In genomic region chr19:16133721-16134570, GRCm38 (mm10) we compare ENCODE assay signal across 7 mouse cellular contexts. TPM values are rescaled to one million over a fixed set of nuclear protein-coding genes. Genes with fewer than 3 reads are reported as not detected.
DNase-seq lines count a peak whose midpoint lies in the region; ATAC-seq and TF ChIP-seq lines count a peak whose summit lies in the region.

No protein-coding gene starts in this region.

- TF ChIP-seq POLR2A in thymus, adult 2 months (IDR thresholded peaks at IDR 0.05; ENCODE audit: control insufficient read depth, extremely low read depth, insufficient read depth, low read length, poor library complexity): 0 out of 2 replicates have a peak, but pooled peaks have one; percentile 16

- no peaks in the 10 kb centered on the region for H3K27me3 ChIP-seq in thymus, adult 2 months (ENCODE audit: control insufficient read depth, insufficient read depth, low read length)
- H3K27me3 ChIP-seq in forebrain, embryonic 13.5 days: no peaks in the 10 kb centered on the region
- no peaks in the 10 kb centered on the region for H3K27me3 ChIP-seq in kidney, embryonic 15.5 days
- H3K27me3 ChIP-seq in midbrain, embryonic 13.5 days: no peaks in the 10 kb centered on the region

- peaks cover 8% of the 10 kb centered on the region; the same call in 1 of the 2 replicates for H3K4me1 ChIP-seq in thymus, adult 2 months (replicated peaks; ENCODE audit: control insufficient read depth, insufficient read depth, low read length)
- peaks cover 59% of the 10 kb centered on the region for H3K4me1 ChIP-seq in forebrain, embryonic 13.5 days
- peaks cover 51% of the 10 kb centered on the region for H3K4me1 ChIP-seq in kidney, embryonic 15.5 days
- peaks cover 46% of the 10 kb centered on the region for H3K4me1 ChIP-seq in midbrain, embryonic 13.5 days (replicated peaks)

- WGBS in thymus, adult 2 months: 21% methylated on average over 25 of the region's 25 CpGs
- WGBS in forebrain, embryonic 13.5 days: 10% methylated on average over 25 of the region's 25 CpGs
- WGBS in kidney, embryonic 15.5 days: 8% methylated on average over 25 of the region's 25 CpGs
- WGBS in midbrain, embryonic 13.5 days: 9% methylated on average over 24 of the region's 25 CpGs

- no peak for TF ChIP-seq CTCF in thymus, adult 2 months (IDR thresholded peaks at IDR 0.05; ENCODE audit: borderline replicate concordance, control insufficient read depth, extremely low read depth, insufficient read depth, low read length, poor library complexity)

- ATAC-seq in forebrain, embryonic 13.5 days: peak; percentile 37
- peak; percentile 19 for ATAC-seq in kidney, embryonic 15.5 days (replicated peaks; ENCODE audit: low FRiP score)
- no peak; the same call in 1 of the 2 replicates for ATAC-seq in midbrain, embryonic 13.5 days

- DNase-seq in thymus, adult 2 months: no peak
- DNase-seq in thymus, postnatal 14 days: no peak
- DNase-seq in ovary, adult 18-20 months (ENCODE audit: low spot score): no peak
- DNase-seq in thymus, postnatal 36 days: no peak

- H3K36me3 ChIP-seq in thymus, adult 2 months (ENCODE audit: control insufficient read depth, insufficient read depth, low read length): no peaks in the 10 kb centered on the region
- no peaks in the 10 kb centered on the region for H3K36me3 ChIP-seq in forebrain, embryonic 13.5 days (ENCODE audit: poor library complexity, severe bottlenecking)
- no peaks in the 10 kb centered on the region for H3K36me3 ChIP-seq in kidney, embryonic 15.5 days
- no peaks in the 10 kb centered on the region for H3K36me3 ChIP-seq in midbrain, embryonic 13.5 days

- no peak overlapping the region for H3K27ac ChIP-seq in thymus, adult 2 months (ENCODE audit: control insufficient read depth, insufficient read depth, low read length)
- peak overlapping the region; percentile 99 for H3K27ac ChIP-seq in forebrain, embryonic 13.5 days
- peak overlapping the region; percentile 98 for H3K27ac ChIP-seq in kidney, embryonic 15.5 days
- peak overlapping the region; percentile 100 for H3K27ac ChIP-seq in midbrain, embryonic 13.5 days

- H3K4me3 ChIP-seq in thymus, adult 2 months (ENCODE audit: control insufficient read depth, insufficient read depth, low read length): peak overlapping the region; percentile 79
- H3K4me3 ChIP-seq in forebrain, embryonic 13.5 days: peak overlapping the region; percentile 87
- H3K4me3 ChIP-seq in kidney, embryonic 15.5 days (replicated peaks): peak overlapping the region; percentile 94
- peak overlapping the region; percentile 92 for H3K4me3 ChIP-seq in midbrain, embryonic 13.5 days (replicated peaks)

- H3K4me2 ChIP-seq in forebrain, embryonic 13.5 days: peak overlapping the region; percentile 62
- peak overlapping the region; percentile 71 for H3K4me2 ChIP-seq in kidney, embryonic 15.5 days
- peak overlapping the region; percentile 75 for H3K4me2 ChIP-seq in midbrain, embryonic 13.5 days (replicated peaks)

- H3K9ac ChIP-seq in forebrain, embryonic 13.5 days: peak overlapping the region; percentile 99
- peak overlapping the region; percentile 92 for H3K9ac ChIP-seq in kidney, embryonic 15.5 days
- H3K9ac ChIP-seq in midbrain, embryonic 13.5 days (replicated peaks): peak overlapping the region; percentile 99

- H3K9me3 ChIP-seq in forebrain, embryonic 13.5 days (replicated peaks): no peaks in the 10 kb centered on the region
- H3K9me3 ChIP-seq in kidney, embryonic 15.5 days (replicated peaks): no peaks in the 10 kb centered on the region
- no peaks in the 10 kb centered on the region for H3K9me3 ChIP-seq in midbrain, embryonic 13.5 days

RNA-seq across cellular contexts. Expression of gene Gnaq, which starts 1.3 kb away (rescaled TPM):
- polyA plus RNA-seq in thymus, adult 2 months (2012; rRNA removed): 7.7 and 8.1 TPM in 2 replicates
- 55.5 and 67.0 TPM in 2 replicates for polyA plus RNA-seq in forebrain, embryonic 13.5 days (2015; fragmentation: Nextera tagmentation; extraction: Ambion mirVana)
- 36.2 and 41.6 TPM in 2 replicates for polyA plus RNA-seq in kidney, embryonic 15.5 days (2015; fragmentation: Nextera tagmentation; extraction: Ambion mirVana)
- polyA plus RNA-seq in midbrain, embryonic 13.5 days (2015; fragmentation: Nextera tagmentation; extraction: Ambion mirVana): 79.8 and 82.7 TPM in 2 replicates
